Mouse (Mus musculus) cerebellum, postnatal 4 days (tissue): ENCODE measurements around the gene Cask.

ENCODE experiments used
- DNase-seq, 2 experiments: peaks; one replicate each; pipeline ENCODE4 v3.0.0; 2022; ENCODE audit warnings: low spot score in 2 of 2, mixed read lengths in 1 of 2

Cask gene

GRCm38 (mm10) chrX:13518781-13519407 is 332.3 kb downstream of the Cask start:
- no peak for DNase-seq

DNA sequence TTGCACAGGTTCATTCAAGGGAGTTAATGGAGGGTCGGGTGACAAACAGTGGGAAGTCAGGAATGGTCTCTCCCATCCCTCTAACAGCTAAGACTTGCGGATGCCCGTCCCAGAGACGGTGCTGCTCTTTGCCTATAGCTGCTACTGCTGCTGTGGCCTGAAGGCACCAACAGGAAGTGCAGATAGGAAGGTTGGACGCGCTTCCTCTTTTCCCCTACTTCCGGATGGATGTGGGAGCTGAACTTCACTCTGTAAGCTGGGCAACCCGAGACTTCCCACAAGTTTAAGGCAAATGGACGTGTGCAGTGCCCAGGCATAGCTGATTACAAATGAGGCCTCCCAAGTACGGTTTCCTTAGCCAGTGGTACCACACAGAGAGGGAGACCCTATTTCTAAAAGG is 333.1 kb downstream of the Cask start:
- no peak for DNase-seq

- DNase-seq: no peak
Measured at GRCm38 (mm10) chrX:13516451-13516850, 334.7 kb downstream of the Cask start.

DNA sequence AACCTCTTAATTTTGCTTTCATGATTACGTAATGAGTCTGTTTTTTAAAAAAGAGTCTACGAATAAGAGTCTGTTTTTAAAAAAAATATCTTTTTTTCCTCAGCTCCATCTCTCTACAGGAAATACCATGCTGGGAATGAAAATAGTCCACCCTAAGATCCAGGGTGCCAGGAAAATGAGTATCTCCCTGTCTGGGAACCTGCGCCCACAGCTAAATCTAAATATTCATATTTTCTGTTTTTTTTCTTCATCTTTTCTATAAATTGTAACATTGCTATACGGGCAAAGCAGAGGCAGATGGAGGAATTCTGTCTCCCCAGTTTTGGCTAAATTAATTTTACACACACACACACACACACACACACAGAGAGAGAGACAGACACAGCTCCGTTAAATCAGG is 337.3 kb downstream of the Cask start:
- DNase-seq: no peak

- no peak for DNase-seq
Measured at GRCm38 (mm10) chrX:13513127-13513526, 338.0 kb downstream of the Cask start.

DNA sequence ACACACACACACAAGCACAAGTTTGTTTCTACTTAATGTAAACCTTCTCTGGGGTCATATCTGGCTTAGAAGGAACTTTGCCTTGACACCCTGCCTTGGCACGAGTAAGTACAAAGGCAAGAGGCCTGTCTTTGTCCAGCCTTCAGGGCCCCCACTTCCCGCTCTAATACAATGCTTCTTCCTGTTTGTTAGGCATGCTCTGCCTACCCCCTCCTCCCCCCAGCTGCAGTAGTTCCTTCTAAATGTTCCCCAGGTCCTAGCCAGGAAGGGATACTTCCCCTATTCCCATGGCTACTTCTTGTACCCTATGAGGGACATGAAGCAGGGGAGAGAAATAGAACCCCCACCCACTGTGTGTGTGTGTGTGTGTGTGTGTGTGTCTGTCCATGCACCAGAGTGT is 344.8 kb downstream of the Cask start:
- no peak for DNase-seq

GRCm38 (mm10) chrX:13504389-13504788 is 346.8 kb downstream of the Cask start:
- DNase-seq: no peak

DNA sequence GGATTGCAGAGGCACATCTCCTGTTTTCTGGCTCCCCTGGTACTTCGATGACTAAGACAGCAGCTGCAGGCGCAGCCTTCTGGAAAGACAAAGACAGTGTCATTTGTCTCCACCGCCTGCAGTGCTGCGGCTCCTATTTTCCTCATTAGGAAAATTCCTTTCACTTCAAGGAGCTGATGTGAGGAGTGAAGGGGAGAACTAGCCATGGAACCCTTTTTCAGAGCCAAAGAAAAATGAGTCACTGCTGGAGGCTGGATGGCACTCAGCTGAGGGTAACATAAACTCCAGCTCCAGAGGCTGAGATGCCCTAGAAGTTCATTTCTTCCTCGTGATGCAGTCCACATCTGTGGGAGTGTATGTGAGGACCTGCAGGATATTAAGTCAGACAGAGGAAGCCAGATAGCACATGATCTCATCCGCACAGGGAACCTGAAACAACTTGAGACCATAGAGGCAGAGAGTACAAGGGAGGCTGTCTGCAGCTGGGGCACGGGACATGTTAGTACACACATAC is 348.2 kb downstream of the Cask start:
- DNase-seq: no peak

- no peak for DNase-seq
Measured at GRCm38 (mm10) chrX:13500284-13500683, 350.9 kb downstream of the Cask start.

DNA sequence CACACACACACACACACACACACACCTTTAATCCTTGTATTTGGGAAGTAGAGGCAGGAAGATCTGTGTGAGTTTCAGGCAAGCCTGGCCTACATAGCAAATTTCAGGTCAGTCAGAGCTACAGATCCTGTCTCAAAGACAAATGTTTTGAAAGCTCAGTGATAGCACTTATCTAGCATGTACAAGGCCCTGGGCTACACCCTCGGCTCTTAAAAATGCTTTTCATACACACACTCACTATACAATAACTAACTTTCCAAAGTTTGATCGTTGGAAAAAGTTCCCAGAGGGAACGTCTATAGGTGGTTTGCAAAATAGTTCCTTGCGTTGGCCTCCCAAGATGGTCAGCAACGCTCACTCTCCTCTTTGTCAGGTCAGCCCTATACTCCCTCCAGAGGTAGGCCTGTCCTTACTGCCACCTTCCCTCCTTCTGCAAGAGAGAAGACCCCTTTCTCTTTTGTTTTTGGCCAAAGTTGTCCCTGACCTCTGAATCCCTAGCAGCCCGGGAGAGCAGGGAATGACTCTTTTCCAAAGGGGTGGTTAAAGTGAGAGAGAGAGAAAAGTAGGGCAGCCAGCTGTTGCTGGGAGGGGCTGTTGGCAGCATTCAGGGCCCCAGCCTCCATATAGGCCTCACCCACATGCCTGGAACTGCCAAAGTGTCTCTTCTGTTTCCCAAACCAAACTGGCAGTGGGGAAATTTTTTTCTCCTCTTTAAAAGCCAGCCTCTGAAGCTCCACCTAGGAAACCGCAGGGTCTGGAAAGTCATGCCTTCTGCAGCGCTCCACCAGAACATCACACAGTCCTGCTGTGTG is 356.1 kb downstream of the Cask start:
- DNase-seq: no peak

GRCm38 (mm10) chrX:13492922-13493321 is 358.2 kb downstream of the Cask start:
- DNase-seq: no peak

GRCm38 (mm10) chrX:13490941-13491340 is 360.2 kb downstream of the Cask start:
- no peak for DNase-seq

GRCm38 (mm10) chrX:13489761-13490160 is 361.4 kb downstream of the Cask start:
- DNase-seq: no peak

DNA sequence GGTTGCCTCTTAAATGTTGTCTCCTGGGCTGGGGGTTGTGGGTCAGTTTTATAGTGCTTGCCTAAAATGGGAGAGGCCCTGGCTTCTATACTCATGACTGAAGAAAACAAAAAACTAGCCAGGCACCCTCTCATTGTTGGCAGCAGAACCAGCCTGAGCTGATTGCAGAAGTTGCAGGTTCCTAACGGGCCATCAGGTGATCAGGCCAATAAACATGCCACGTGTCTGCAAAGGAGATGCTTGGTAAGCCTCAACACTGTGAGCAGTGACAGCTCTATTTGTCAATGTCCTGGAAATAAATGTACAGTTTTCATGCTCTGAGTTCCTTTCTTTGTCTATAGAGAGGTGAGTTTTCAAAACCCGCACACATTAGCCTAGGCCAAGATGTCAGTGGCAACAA is 362.2 kb downstream of the Cask start:
- DNase-seq: no peak

DNA sequence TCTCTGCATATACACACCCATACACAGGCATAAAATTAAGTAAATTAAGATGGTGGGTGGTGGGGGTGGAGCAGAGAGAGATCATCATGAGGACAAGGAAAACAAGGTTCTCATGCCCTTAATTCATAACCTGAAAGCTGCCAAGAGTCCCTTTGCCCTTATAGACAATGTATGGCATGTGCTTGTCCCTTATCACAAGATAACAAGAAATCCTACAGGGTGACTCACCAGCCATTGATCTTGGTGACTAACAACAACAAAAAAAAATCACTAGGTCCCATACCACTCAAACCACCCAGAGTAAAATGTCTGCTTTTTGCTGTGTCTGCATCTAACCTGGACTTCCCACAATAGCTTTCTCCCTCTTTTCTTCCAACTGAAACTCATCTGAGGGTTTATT is 366.7 kb downstream of the Cask start:
- no peak for DNase-seq

DNA sequence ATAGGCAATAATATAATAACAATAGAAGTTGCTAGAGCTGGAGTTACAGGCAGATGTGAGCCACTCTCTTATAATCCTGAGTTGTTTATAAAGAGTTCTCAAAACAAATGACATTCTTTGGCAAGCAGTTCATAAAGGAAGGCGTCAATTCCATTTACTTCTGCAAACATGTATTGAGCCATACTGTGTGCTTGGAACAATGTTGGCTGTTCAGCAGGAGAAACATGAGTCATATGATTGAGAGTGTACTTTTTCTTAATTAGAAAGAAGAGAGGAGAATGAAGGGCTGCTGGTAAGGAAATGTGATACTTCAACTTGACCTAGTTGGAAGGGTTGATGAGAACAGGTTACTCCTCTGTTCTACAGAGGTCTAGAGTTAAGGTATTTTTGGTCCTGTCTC is 368.6 kb downstream of the Cask start:
- DNase-seq: no peak

DNA sequence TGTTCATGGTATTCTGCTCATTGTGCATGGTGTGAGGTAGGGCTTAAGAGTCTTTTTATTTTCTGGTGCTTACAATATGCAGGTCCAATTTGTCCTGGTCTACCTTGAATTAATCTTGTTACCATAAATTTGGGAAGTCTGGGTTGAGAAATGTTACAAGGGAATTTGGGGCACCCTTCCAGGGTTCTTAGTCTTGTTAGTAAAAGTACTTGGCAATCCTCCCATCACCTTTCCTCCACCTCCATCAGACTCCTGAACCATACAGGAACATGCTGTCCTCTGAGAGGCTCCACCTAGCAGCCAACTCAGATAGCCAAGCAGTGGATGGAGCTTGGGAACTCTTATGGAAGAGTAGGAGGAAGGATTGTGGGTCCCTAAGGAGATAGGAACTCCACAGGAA is 371.6 kb downstream of the Cask start:
- DNase-seq: no peak

DNA sequence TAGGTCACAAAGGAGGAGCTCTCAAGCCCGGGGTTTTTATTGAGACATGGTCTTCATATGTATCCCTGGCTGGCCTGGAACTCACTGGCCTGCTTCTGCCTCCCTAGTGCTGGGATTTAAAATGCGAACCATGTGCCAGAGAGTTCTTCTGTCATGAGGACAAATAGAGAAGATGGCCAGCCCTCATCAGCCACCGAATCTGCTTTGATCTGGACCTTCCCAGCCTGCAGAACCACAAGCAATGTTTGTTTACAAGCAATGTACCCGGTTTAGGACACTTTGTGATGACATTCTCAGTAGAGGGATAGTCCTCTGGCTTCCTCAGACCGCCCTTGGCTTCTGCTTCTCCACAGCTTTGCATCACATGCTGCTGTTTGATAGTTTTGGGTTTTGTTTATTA is 372.9 kb downstream of the Cask start:
- DNase-seq: no peak

DNA sequence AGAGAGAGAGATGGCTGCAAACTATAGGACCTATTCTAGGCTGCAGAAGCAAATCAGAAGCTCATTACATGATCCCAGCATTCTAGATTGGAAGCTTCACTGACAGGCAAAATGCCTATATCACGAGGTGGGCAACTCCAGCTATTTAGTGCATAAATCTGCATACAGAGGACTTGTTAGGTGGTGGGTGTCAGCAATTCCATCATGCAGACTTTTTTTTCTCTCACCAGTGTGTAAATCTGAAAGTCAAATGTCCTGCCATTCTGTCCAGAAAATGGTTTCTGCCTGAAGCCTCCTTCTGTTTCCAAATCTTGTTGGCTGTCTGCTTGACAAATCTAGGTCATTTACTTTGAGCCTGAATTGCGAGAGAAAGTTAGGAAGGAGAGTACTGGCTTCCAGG is 373.6 kb downstream of the Cask start:
- no peak for DNase-seq

- DNase-seq: no peak
Measured at GRCm38 (mm10) chrX:13475382-13475781, 375.8 kb downstream of the Cask start.

- DNase-seq: no peak
Measured at GRCm38 (mm10) chrX:13472751-13473225, 378.4 kb downstream of the Cask start.

GRCm38 (mm10) chrX:13471925-13472324 is 379.2 kb downstream of the Cask start:
- DNase-seq: no peak
